Mouse (Mus musculus): Measurements from ENCODE around the gene Slc38a4. TPM values are rescaled to one million over a fixed set of nuclear protein-coding genes. Genes with fewer than 3 reads are reported as not detected.

The Slc38a4 gene
- polyA plus RNA-seq, 1 experiment from 2014 or later, result 63.0 TPM

GRCm38 (mm10) chr15:97060102-97060501 is 4.3 kb upstream of the Slc38a4 start:
- H3K4me1 ChIP-seq (ENCODE audit: control insufficient read depth, insufficient read depth, low read length), result no peaks in the 10 kb centered on the region
- WGBS, result 74% methylated on average over 14 of the region's 14 CpGs

GRCm38 (mm10) chr15:97059071-97060041 is 3.6 kb upstream of the Slc38a4 start:
- WGBS, result 73% methylated on average over 24 of the region's 24 CpGs
- Histone ChIP-seq H3K4me3 (replicated peaks; ENCODE audit: low read length) (no peak overlapping the region), H3K9me3 (replicated peaks; ENCODE audit: control insufficient read depth, low read length) (peaks cover 5% of the 10 kb centered on the region; the same call in 1 of the 2 replicates)

More at GRCm38 (mm10) chr15:97060102-97060501, 4.3 kb upstream of the Slc38a4 start:
- no peaks in the 10 kb centered on the region for H3K36me3 ChIP-seq (ENCODE audit: control insufficient read depth, insufficient read depth, low read length)
- H3K9ac ChIP-seq (ENCODE audit: low read length), result no peak overlapping the region
- no peak overlapping the region for H3K4me2 ChIP-seq (ENCODE audit: low read depth, low read length)
- no peaks in the 10 kb centered on the region for H3K9me3 ChIP-seq (replicated peaks; ENCODE audit: control insufficient read depth, low read length)
- no peaks in the 10 kb centered on the region for H3K27me3 ChIP-seq (ENCODE audit: control insufficient read depth, insufficient read depth, low read length)
- ATAC-seq (ENCODE audit: insufficient read depth, low FRiP score), result no peak
- H3K27ac ChIP-seq (ENCODE audit: low read length), result no peak overlapping the region
- no peak overlapping the region for H3K4me3 ChIP-seq (replicated peaks; ENCODE audit: low read length)

GRCm38 (mm10) chr15:97054767-97055489 is 828 bp downstream of the Slc38a4 start:
- Histone ChIP-seq H3K4me1 (ENCODE audit: control insufficient read depth, insufficient read depth, low read length) (peaks cover 6% of the 10 kb centered on the region; the same call in 1 of the 2 replicates), H3K4me2 (ENCODE audit: low read depth, low read length) (peak overlapping the region; percentile 57), H3K27me3 (ENCODE audit: control insufficient read depth, insufficient read depth, low read length) (no peaks in the 10 kb centered on the region), H3K9ac (ENCODE audit: low read length) (peak overlapping the region; percentile 75), H3K4me3 (replicated peaks; ENCODE audit: low read length) (peak overlapping the region; percentile 58), H3K36me3 (ENCODE audit: control insufficient read depth, insufficient read depth, low read length) (no peaks in the 10 kb centered on the region), H3K27ac (ENCODE audit: low read length) (peak overlapping the region; percentile 73), H3K9me3 (replicated peaks; ENCODE audit: control insufficient read depth, low read length) (peaks cover 5% of the 10 kb centered on the region; the same call in 1 of the 2 replicates)
- 0 out of 2 replicates have a peak, but pooled peaks have one; percentile 12 for ATAC-seq (ENCODE audit: insufficient read depth, low FRiP score)
- 51% methylated on average over 31 of the region's 31 CpGs for WGBS

More at GRCm38 (mm10) chr15:97059071-97060041, 3.6 kb upstream of the Slc38a4 start:
- Histone ChIP-seq H3K4me1 (ENCODE audit: control insufficient read depth, insufficient read depth, low read length) (no peaks in the 10 kb centered on the region), H3K27ac (ENCODE audit: low read length) (no peak overlapping the region), H3K4me2 (ENCODE audit: low read depth, low read length) (no peak overlapping the region), H3K27me3 (ENCODE audit: control insufficient read depth, insufficient read depth, low read length) (no peaks in the 10 kb centered on the region), H3K36me3 (ENCODE audit: control insufficient read depth, insufficient read depth, low read length) (no peaks in the 10 kb centered on the region), H3K9ac (ENCODE audit: low read length) (no peak overlapping the region)
- ATAC-seq (ENCODE audit: insufficient read depth, low FRiP score), result no peak

GRCm38 (mm10) chr15:97054131-97054530 is 1.6 kb downstream of the Slc38a4 start:
- H3K9ac ChIP-seq (ENCODE audit: low read length), result peak overlapping the region; percentile 75
- peaks cover 5% of the 10 kb centered on the region; the same call in 1 of the 2 replicates for H3K9me3 ChIP-seq (replicated peaks; ENCODE audit: control insufficient read depth, low read length)
- no peaks in the 10 kb centered on the region for H3K36me3 ChIP-seq (ENCODE audit: control insufficient read depth, insufficient read depth, low read length)
- H3K4me1 ChIP-seq (ENCODE audit: control insufficient read depth, insufficient read depth, low read length), result peaks cover 6% of the 10 kb centered on the region; the same call in 1 of the 2 replicates
- H3K27ac ChIP-seq (ENCODE audit: low read length), result no peak overlapping the region
- H3K4me3 ChIP-seq (replicated peaks; ENCODE audit: low read length), result peak overlapping the region; percentile 58
- WGBS, result 43% methylated on average over 15 of the region's 15 CpGs
- H3K4me2 ChIP-seq (ENCODE audit: low read depth, low read length), result peak overlapping the region; percentile 57
- H3K27me3 ChIP-seq (ENCODE audit: control insufficient read depth, insufficient read depth, low read length), result no peaks in the 10 kb centered on the region
- ATAC-seq (ENCODE audit: insufficient read depth, low FRiP score), result no peak

GRCm38 (mm10) chr15:97050436-97050835 is 5.3 kb downstream of the Slc38a4 start:
- Histone ChIP-seq H3K9me3 (replicated peaks; ENCODE audit: control insufficient read depth, low read length) (peaks cover 5% of the 10 kb centered on the region; the same call in 1 of the 2 replicates), H3K4me2 (ENCODE audit: low read depth, low read length) (no peak overlapping the region)
- 37% methylated on average over 12 of the region's 12 CpGs for WGBS

GRCm38 (mm10) chr15:97050011-97050410 is 5.7 kb downstream of the Slc38a4 start:
- no peak overlapping the region for H3K27ac ChIP-seq (ENCODE audit: low read length)
- WGBS, result 54% methylated on average over 10 of the region's 10 CpGs
- H3K27me3 ChIP-seq (ENCODE audit: control insufficient read depth, insufficient read depth, low read length), result no peaks in the 10 kb centered on the region
- no peaks in the 10 kb centered on the region for H3K36me3 ChIP-seq (ENCODE audit: control insufficient read depth, insufficient read depth, low read length)
- ATAC-seq (ENCODE audit: insufficient read depth, low FRiP score), result no peak
- no peak overlapping the region for H3K4me2 ChIP-seq (ENCODE audit: low read depth, low read length)
- 0 out of 2 replicates have a peak overlapping the region, but pooled peaks have one; percentile 8 for H3K9ac ChIP-seq (ENCODE audit: low read length)
- H3K9me3 ChIP-seq (replicated peaks; ENCODE audit: control insufficient read depth, low read length), result peaks cover 5% of the 10 kb centered on the region; the same call in 1 of the 2 replicates
- no peak overlapping the region for H3K4me3 ChIP-seq (replicated peaks; ENCODE audit: low read length)
- H3K4me1 ChIP-seq (ENCODE audit: control insufficient read depth, insufficient read depth, low read length), result peaks cover 6% of the 10 kb centered on the region; the same call in 1 of the 2 replicates

More at GRCm38 (mm10) chr15:97050436-97050835, 5.3 kb downstream of the Slc38a4 start:
- Histone ChIP-seq H3K27ac (ENCODE audit: low read length) (no peak overlapping the region), H3K27me3 (ENCODE audit: control insufficient read depth, insufficient read depth, low read length) (no peaks in the 10 kb centered on the region), H3K9ac (ENCODE audit: low read length) (no peak overlapping the region), H3K36me3 (ENCODE audit: control insufficient read depth, insufficient read depth, low read length) (no peaks in the 10 kb centered on the region), H3K4me1 (ENCODE audit: control insufficient read depth, insufficient read depth, low read length) (peaks cover 6% of the 10 kb centered on the region; the same call in 1 of the 2 replicates), H3K4me3 (replicated peaks; ENCODE audit: low read length) (no peak overlapping the region)
- no peak for ATAC-seq (ENCODE audit: insufficient read depth, low FRiP score)

- WGBS, result 44% methylated on average over 11 of the region's 11 CpGs
- ATAC-seq (ENCODE audit: insufficient read depth, low FRiP score), result peak; percentile 21; the same call in 1 of the 2 replicates
- H3K9me3 ChIP-seq (replicated peaks; ENCODE audit: control insufficient read depth, low read length), result no peaks in the 10 kb centered on the region; the same call in 1 of the 2 replicates
- no peak overlapping the region for H3K9ac ChIP-seq (ENCODE audit: low read length)
- H3K36me3 ChIP-seq (ENCODE audit: control insufficient read depth, insufficient read depth, low read length), result no peaks in the 10 kb centered on the region
- H3K27ac ChIP-seq (ENCODE audit: low read length), result no peak overlapping the region; the same call in 1 of the 2 replicates
- H3K27me3 ChIP-seq (ENCODE audit: control insufficient read depth, insufficient read depth, low read length), result no peaks in the 10 kb centered on the region
- H3K4me2 ChIP-seq (ENCODE audit: low read depth, low read length), result no peak overlapping the region
- H3K4me1 ChIP-seq (ENCODE audit: control insufficient read depth, insufficient read depth, low read length), result peaks cover 6% of the 10 kb centered on the region; the same call in 1 of the 2 replicates
- no peak overlapping the region for H3K4me3 ChIP-seq (replicated peaks; ENCODE audit: low read length)
Observed at GRCm38 (mm10) chr15:97049281-97049841, 6.4 kb downstream of the Slc38a4 start.

- no peak for ATAC-seq (ENCODE audit: insufficient read depth, low FRiP score)
- H3K27me3 ChIP-seq (ENCODE audit: control insufficient read depth, insufficient read depth, low read length), result no peaks in the 10 kb centered on the region
- H3K27ac ChIP-seq (ENCODE audit: low read length), result no peak overlapping the region
- no peak overlapping the region for H3K4me2 ChIP-seq (ENCODE audit: low read depth, low read length)
- peaks cover 7% of the 10 kb centered on the region; the same call in 1 of the 2 replicates for H3K4me1 ChIP-seq (ENCODE audit: control insufficient read depth, insufficient read depth, low read length)
- no peak overlapping the region for H3K9ac ChIP-seq (ENCODE audit: low read length)
- no peaks in the 10 kb centered on the region for H3K9me3 ChIP-seq (replicated peaks; ENCODE audit: control insufficient read depth, low read length)
- WGBS, result 71% methylated on average over 5 of the region's 5 CpGs
- H3K36me3 ChIP-seq (ENCODE audit: control insufficient read depth, insufficient read depth, low read length), result no peaks in the 10 kb centered on the region
- H3K4me3 ChIP-seq (replicated peaks; ENCODE audit: low read length), result no peak overlapping the region
Observed at GRCm38 (mm10) chr15:97048267-97048666, 7.5 kb downstream of the Slc38a4 start.

Measured in stomach, embryonic 16.5 days (tissue).